Mouse (Mus musculus): ENCODE data around the gene Mettl7b. TPM values are rescaled to one million over a fixed set of nuclear protein-coding genes. Genes with fewer than 3 reads are reported as not detected.
"Not testable (repeated sequence)": the region's sequence is repeated elsewhere in the genome, so short reads cannot be mapped to it uniquely, and the experiment has no call there.

The Mettl7b gene
- not detected in 2 replicates for total RNA-seq (2015; ENCODE audit: low replicate concordance)
- total RNA-seq (2017; ENCODE audit: low replicate concordance): not detected in 2 replicates

GRCm38 (mm10) chr10:128960590-128961584, at the start of gene Mettl7b:
TSS of gene Mettl7b (minus strand) at chr10:128960988.
- ATAC-seq (replicated peaks; ENCODE audit: low FRiP score, poor library complexity, severe bottlenecking): no peak

GRCm38 (mm10) chr10:129010288-129010841, 49.6 kb upstream of the Mettl7b start, which contains the start of gene Olfr763:
TSS of gene Olfr763 (plus strand) at chr10:129010791.
- no peak for ATAC-seq (replicated peaks; ENCODE audit: low FRiP score, poor library complexity, severe bottlenecking)

- ATAC-seq (replicated peaks; ENCODE audit: low FRiP score, poor library complexity, severe bottlenecking): no peak
Measured at GRCm38 (mm10) chr10:129004032-129004920, 43.5 kb upstream of the Mettl7b start.

- ATAC-seq (replicated peaks; ENCODE audit: low FRiP score, poor library complexity, severe bottlenecking): no peak
Measured at GRCm38 (mm10) chr10:128996523-128997040, 35.8 kb upstream of the Mettl7b start.

- no peak for ATAC-seq (replicated peaks; ENCODE audit: low FRiP score, poor library complexity, severe bottlenecking)
Measured at GRCm38 (mm10) chr10:128995796-128996195, 35.0 kb upstream of the Mettl7b start.

GRCm38 (mm10) chr10:128990994-128991393, 30.2 kb upstream of the Mettl7b start:
- no peak for ATAC-seq (replicated peaks; ENCODE audit: low FRiP score, poor library complexity, severe bottlenecking)

- ATAC-seq (replicated peaks; ENCODE audit: low FRiP score, poor library complexity, severe bottlenecking): not testable (repeated sequence)
Measured at GRCm38 (mm10) chr10:128990129-128990850, 29.5 kb upstream of the Mettl7b start.

- not testable (repeated sequence) for ATAC-seq (replicated peaks; ENCODE audit: low FRiP score, poor library complexity, severe bottlenecking)
Measured at GRCm38 (mm10) chr10:128989131-128989530, 28.3 kb upstream of the Mettl7b start, which contains the start of gene Olfr9. TSS of gene Olfr9 (plus strand) at chr10:128989431.

GRCm38 (mm10) chr10:128980644-128981365, 20.0 kb upstream of the Mettl7b start:
- no peak for ATAC-seq (replicated peaks; ENCODE audit: low FRiP score, poor library complexity, severe bottlenecking)

- no peak for ATAC-seq (replicated peaks; ENCODE audit: low FRiP score, poor library complexity, severe bottlenecking)
Measured at GRCm38 (mm10) chr10:128977522-128978114, 16.8 kb upstream of the Mettl7b start.

- no peak for ATAC-seq (replicated peaks; ENCODE audit: low FRiP score, poor library complexity, severe bottlenecking)
Measured at GRCm38 (mm10) chr10:128976395-128976794, 15.6 kb upstream of the Mettl7b start.

- no peak for ATAC-seq (replicated peaks; ENCODE audit: low FRiP score, poor library complexity, severe bottlenecking)
Measured at GRCm38 (mm10) chr10:128972841-128973240, 12.1 kb upstream of the Mettl7b start.

GRCm38 (mm10) chr10:128970740-128971250, 10.0 kb upstream of the Mettl7b start:
- no peak for ATAC-seq (replicated peaks; ENCODE audit: low FRiP score, poor library complexity, severe bottlenecking)

GRCm38 (mm10) chr10:128968341-128968749, 7.6 kb upstream of the Mettl7b start:
- ATAC-seq (replicated peaks; ENCODE audit: low FRiP score, poor library complexity, severe bottlenecking): no peak

GRCm38 (mm10) chr10:128965871-128966270, 5.1 kb upstream of the Mettl7b start:
- no peak for ATAC-seq (replicated peaks; ENCODE audit: low FRiP score, poor library complexity, severe bottlenecking)

- ATAC-seq (replicated peaks; ENCODE audit: low FRiP score, poor library complexity, severe bottlenecking): no peak
Measured at GRCm38 (mm10) chr10:128964961-128965360, 4.2 kb upstream of the Mettl7b start.

GRCm38 (mm10) chr10:128960142-128960541, 646 bp downstream of the Mettl7b start:
- ATAC-seq (replicated peaks; ENCODE audit: low FRiP score, poor library complexity, severe bottlenecking): no peak

GRCm38 (mm10) chr10:128958340-128958739, 2.4 kb downstream of the Mettl7b start:
- ATAC-seq (replicated peaks; ENCODE audit: low FRiP score, poor library complexity, severe bottlenecking): no peak
